Mouse (Mus musculus) G1E (cell line): ENCODE data around the gene Sftpa1. TPM values are rescaled to one million over a fixed set of nuclear protein-coding genes. Genes with fewer than 3 reads are reported as not detected.

Source experiments
- ATAC-seq: 2 replicates; pipeline ENCODE4 v1.8.0; 2016; ENCODE audit warnings: mild to moderate bottlenecking; ENCODE audit not compliant: insufficient number of reproducible peaks, poor library complexity, low FRiP score, severe bottlenecking; ENCODE audit errors: extremely low read depth
- DNase-seq: peaks from one replicate; pipeline ENCODE4 v3.0.0; 2012; ENCODE audit warnings: low spot score
- H3K27me3 ChIP-seq: 2 replicates; pipeline ENCODE4 v1.6.1; 2012; ENCODE audit warnings: mild to moderate bottlenecking, low read length, inconsistent platforms; ENCODE audit not compliant: insufficient read depth
- H3K36me3 ChIP-seq: replicated peaks from 2 replicates; pipeline ENCODE3; 2012; ENCODE audit warnings: mild to moderate bottlenecking, inconsistent platforms
- H3K4me1 ChIP-seq: 2 replicates; pipeline ENCODE4 v1.6.1; 2012; ENCODE audit warnings: low read depth, low read length, inconsistent platforms, mixed read lengths; ENCODE audit not compliant: insufficient read depth
- H3K4me3 ChIP-seq: 2 replicates; pipeline ENCODE4 v1.5.1; 2012; ENCODE audit warnings: low read depth, mild to moderate bottlenecking, inconsistent platforms, low read length, moderate library complexity, mixed read lengths
- H3K9me3 ChIP-seq: replicated peaks from 2 replicates; pipeline ENCODE4 v1.6.1; 2012; ENCODE audit warnings: inconsistent platforms
- CTCF ChIP-seq: IDR thresholded peaks from 2 replicates; pipeline ENCODE4 v1.5.1; 2012; ENCODE audit warnings: low read depth, low read length, inconsistent platforms, mixed read lengths
- GATA1 ChIP-seq: IDR thresholded peaks from 2 replicates; pipeline ENCODE4 v1.6.1; 2012; ENCODE audit warnings: borderline replicate concordance, low read length, inconsistent platforms, mixed read lengths
- GATA2 ChIP-seq: IDR thresholded peaks from 2 replicates; pipeline ENCODE4 v1.6.1; 2012; ENCODE audit warnings: low read depth, low read length, inconsistent platforms, borderline replicate concordance
- POLR2AphosphoS5 ChIP-seq: IDR thresholded peaks from 2 replicates; pipeline ENCODE4 v1.6.1; 2012; ENCODE audit warnings: low read depth, low read length, inconsistent platforms; ENCODE audit not compliant: insufficient replicate concordance
- TAL1 ChIP-seq: conservative IDR thresholded peaks from 2 replicates; pipeline ENCODE4 v1.6.1; 2012; ENCODE audit warnings: low read depth, low read length, inconsistent platforms, mixed read lengths
- polyA plus RNA-seq: library from polyadenylated mRNA; stranded (reverse); fragments of >175 nt; gene quantifications from 2 replicates; pipeline ENCODE4 v1.2.3, GENCODE M21; 2012
- total RNA-seq, 2 experiments: library from RNA; stranded (forward) in 1 of 2; stranded (reverse) in 1 of 2; fragments of 200-1000 nt in 1 of 2; fragments of >200 nt in 1 of 2; fragmentation: Nextera tagmentation in 1 of 2; gene quantifications; 2 replicates each; pipeline ENCODE4 v1.2.3; 2014 to 2017

Sftpa1 gene
- total and polyA plus RNA-seq, 3 experiments: 0.22 TPM; not detected in 2

DNA sequence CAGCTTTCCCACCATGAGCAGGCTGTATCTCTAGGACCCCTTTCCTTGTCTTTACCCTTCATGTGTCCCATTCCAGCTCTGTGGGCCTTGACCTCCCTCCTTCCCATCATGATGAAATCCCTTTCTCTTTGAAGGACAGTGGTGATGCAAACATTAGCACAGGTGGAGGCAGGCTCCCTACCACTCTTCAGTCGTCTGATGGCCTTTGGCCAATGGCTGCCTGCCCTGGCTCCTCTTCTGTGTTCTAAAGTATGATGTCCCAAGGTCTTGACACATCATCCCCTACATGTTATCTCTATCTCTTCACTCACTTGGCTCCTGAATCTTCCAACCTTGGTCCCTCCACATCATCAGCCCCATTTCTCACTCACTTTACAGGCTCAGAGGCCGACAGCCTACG lies 15.3 kb upstream of the Sftpa1 start:
- Histone ChIP-seq H3K4me1 (no peaks in the 10 kb centered on the region), H3K36me3 (no peaks in the 10 kb centered on the region), H3K27me3 (no peaks in the 10 kb centered on the region; the same call in 1 of the 2 replicates), H3K9me3 (no peaks in the 10 kb centered on the region), H3K4me3 (no peak overlapping the region)
- DNase-seq: no peak
- no peak for ATAC-seq
- no peak for TF ChIP-seq POLR2AphosphoS5
- TF ChIP-seq CTCF: no peak
- no peak for TF ChIP-seq TAL1
- TF ChIP-seq GATA2: no peak
- TF ChIP-seq GATA1: no peak

DNA sequence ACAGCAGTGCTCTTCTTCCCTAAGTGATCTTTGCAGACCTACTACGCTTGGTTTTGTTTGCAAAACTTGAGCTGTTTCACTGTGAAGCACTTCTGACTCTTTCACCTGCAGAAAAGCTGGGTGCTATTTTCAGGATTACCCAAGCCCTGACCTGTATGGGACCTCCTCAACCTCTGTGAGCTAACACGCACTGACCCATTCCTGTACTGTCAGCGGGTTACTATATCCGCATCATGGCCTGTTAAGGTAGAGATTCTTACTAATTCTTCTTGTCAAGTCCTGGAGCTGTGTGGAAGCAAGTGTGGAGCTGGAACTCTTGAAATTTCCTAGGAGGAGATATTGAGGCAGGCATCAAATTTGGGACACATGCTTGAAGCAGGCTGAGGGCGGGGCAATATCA lies 6.9 kb upstream of the Sftpa1 start:
- no peak overlapping the region for H3K4me3 ChIP-seq
- DNase-seq (no peak), ATAC-seq (no peak)
- H3K9me3 ChIP-seq: no peaks in the 10 kb centered on the region
- H3K36me3 ChIP-seq: no peaks in the 10 kb centered on the region
- H3K27me3 ChIP-seq: no peaks in the 10 kb centered on the region
- no peaks in the 10 kb centered on the region for H3K4me1 ChIP-seq
- TF ChIP-seq GATA1 (no peak), TAL1 (no peak), CTCF (no peak), POLR2AphosphoS5 (no peak), GATA2 (no peak)

DNA sequence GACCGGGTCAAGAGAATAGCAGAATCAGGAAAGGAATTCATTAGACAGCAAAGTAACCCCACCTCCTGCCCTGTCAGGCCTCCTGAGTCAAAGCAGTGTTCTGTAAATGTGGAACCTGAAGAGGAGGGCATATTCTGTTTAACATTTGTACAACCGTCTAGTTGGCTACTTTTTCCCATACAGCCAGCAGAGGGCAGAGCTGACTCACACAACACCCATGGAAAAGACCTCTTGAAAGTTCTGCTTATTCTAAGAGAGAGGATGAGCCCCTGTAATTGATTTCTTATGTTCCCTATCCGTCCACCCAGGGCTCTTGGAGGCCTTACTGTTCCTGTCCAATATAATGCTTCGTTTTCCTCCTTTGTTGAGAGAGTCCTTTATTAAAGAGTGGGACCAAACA lies 3.6 kb upstream of the Sftpa1 start:
- H3K4me1 ChIP-seq: no peaks in the 10 kb centered on the region
- TF ChIP-seq CTCF (no peak), GATA2 (no peak)
- no peaks in the 10 kb centered on the region for H3K9me3 ChIP-seq
- H3K27me3 ChIP-seq: no peaks in the 10 kb centered on the region; the same call in 1 of the 2 replicates
- no peak for ATAC-seq
- H3K4me3 ChIP-seq: no peak overlapping the region
- DNase-seq: no peak
- H3K36me3 ChIP-seq: no peaks in the 10 kb centered on the region

DNA sequence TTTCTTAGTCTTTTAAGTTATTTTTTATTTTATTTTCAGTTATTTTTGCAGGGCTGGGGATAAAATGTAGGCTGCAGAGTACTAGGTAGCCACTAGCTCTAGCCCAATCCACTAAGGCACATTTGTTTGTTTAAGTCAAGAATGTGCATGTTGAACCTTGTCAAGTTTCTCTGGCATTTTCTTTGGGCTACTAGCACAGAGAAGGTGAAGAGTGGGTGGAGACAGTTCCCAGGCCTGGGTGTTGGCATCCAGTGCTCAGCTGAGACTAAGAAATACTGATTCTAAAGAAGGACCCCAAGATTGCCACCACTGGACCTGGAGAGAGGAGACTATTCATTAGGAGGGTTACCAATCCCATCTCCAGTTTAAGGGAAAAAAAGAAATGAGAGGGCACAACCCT lies 5.4 kb downstream of the Sftpa1 start:
- DNase-seq (no peak), ATAC-seq (no peak)
- no peaks in the 10 kb centered on the region for H3K36me3 ChIP-seq
- no peak overlapping the region for H3K4me3 ChIP-seq
- no peaks in the 10 kb centered on the region for H3K4me1 ChIP-seq
- no peaks in the 10 kb centered on the region for H3K27me3 ChIP-seq
- TF ChIP-seq TAL1: no peak
- TF ChIP-seq CTCF: no peak
- no peak for TF ChIP-seq POLR2AphosphoS5
- TF ChIP-seq GATA1: no peak
- TF ChIP-seq GATA2: no peak
- H3K9me3 ChIP-seq: no peaks in the 10 kb centered on the region

DNA sequence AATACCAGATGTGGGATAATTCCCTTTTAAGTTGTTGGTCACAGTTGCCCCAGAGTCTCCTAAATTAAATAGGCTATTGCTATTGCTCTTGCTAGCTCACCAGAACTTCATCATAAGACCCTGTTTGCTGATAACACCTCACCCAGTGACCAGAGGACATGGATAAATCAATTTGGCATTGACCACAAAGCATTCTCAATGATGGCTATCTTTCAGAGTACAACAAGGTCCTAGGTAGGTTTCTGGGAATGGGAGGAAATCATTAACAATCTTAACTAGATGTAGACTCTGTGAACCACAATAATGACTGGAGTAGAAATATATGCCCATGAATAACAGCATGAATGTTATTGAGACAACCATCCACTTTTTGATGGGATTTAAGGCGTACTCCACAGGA lies 9.1 kb downstream of the Sftpa1 start:
- ATAC-seq (no peak), DNase-seq (no peak)
- Histone ChIP-seq H3K4me3 (no peak overlapping the region), H3K4me1 (no peaks in the 10 kb centered on the region), H3K27me3 (no peaks in the 10 kb centered on the region), H3K36me3 (no peaks in the 10 kb centered on the region), H3K9me3 (no peaks in the 10 kb centered on the region)
- no peak for TF ChIP-seq CTCF
- no peak for TF ChIP-seq POLR2AphosphoS5

DNA sequence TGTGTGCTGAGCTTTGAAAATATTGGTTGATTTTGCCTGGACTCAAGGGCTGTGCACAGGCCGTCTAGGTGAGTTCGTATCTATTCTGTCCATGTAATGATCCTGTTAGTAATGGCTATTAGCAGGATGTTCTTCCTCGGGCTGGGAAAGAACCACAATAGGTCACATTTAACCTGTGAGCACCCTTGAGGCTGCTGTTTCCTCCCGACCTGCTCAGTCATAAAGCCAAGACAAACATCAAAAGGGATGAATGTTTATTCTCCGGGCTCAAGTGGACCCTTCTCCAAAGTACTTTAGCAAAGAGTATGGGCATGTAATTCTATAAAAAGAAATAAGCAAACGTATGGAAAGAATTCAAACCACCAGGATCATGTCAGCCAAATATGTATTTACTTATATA lies 14.5 kb downstream of the Sftpa1 start:
- Histone ChIP-seq H3K4me3 (no peak overlapping the region), H3K36me3 (no peaks in the 10 kb centered on the region), H3K27me3 (no peaks in the 10 kb centered on the region), H3K4me1 (no peaks in the 10 kb centered on the region), H3K9me3 (no peaks in the 10 kb centered on the region)
- no peak for ATAC-seq
- no peak for DNase-seq
- TF ChIP-seq GATA2 (no peak), POLR2AphosphoS5 (no peak), GATA1 (no peak), CTCF (no peak), TAL1 (no peak)

DNA sequence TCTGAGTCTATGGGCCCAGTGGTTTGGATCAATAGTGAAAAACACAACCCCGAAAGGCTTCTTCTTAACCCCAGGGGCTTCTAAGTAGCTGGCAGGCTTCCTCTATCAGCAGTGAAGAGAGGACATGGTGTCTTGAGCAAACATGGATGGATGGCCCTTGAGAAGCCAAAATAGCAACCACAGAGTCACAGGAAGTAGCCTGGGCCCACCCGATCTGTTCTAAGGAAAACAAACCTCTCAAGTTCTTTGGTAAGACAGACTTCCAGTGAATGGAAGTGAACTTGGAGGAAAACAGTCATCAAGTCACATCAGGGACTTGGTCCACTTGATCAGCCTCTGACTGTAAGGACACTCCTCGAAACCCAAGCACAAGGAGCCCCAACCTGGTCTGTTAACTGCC lies 15.3 kb downstream of the Sftpa1 start:
- DNase-seq (no peak), ATAC-seq (no peak)
- Histone ChIP-seq H3K4me3 (no peak overlapping the region), H3K9me3 (no peaks in the 10 kb centered on the region), H3K36me3 (no peaks in the 10 kb centered on the region), H3K27me3 (no peaks in the 10 kb centered on the region), H3K4me1 (no peaks in the 10 kb centered on the region)
- TF ChIP-seq TAL1: no peak
- TF ChIP-seq POLR2AphosphoS5: no peak
- no peak for TF ChIP-seq CTCF
- no peak for TF ChIP-seq GATA1
- no peak for TF ChIP-seq GATA2
